Mouse (Mus musculus) adrenal gland, adult (tissue): Measurements from ENCODE around the gene Zfp790.
"Not testable (repeated sequence)": the region's sequence is repeated elsewhere in the genome, so short reads cannot be mapped to it uniquely, and the experiment has no call there.

Experiments used
- DNase-seq, 2 experiments: peaks; one replicate each; pipeline ENCODE4 v3.0.0; 2022 to 2023; ENCODE audit warnings: low spot score in 1 of 2; ENCODE audit not compliant: inconsistent age in 2 of 2

The Zfp790 gene

DNA sequence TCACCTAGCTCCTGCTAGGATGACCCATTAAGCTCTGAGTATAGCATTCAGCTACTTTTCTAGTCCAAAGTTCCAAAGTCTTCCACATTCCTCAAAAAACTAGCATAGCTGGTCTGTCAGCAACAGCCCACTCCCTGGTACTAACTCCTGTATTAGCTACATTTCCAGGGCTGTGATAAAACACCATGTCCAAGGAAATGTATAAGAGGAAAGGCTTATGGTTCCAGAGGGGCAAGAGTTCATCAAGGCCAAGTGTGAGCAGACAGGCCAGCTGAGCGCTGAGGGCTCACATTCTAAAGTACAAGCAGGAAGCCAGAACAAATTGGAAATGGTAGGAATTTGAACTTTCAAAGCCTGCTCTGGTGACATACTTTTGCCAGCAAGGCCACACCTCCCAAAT, 26.2 kb downstream of the Zfp790 start:
- no peak for DNase-seq

DNA sequence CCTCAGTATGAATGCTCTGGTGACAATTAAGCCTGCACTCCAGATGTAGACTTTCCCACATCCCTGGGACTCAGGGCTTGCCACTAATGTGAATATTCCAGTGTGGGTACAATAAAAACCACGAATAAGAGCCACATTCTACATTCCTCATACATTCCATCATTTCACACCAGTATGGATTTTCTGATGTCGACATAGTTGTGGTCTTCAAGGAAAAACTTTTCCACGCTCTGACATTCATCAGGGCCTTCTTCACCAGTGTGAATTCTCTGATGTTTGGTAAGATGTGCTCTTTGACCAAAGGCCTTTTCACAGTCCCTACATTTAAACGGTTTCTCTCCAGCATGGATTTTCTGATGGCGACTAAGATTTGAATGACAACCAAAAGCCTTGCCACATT, 28.7 kb downstream of the Zfp790 start:
- DNase-seq, result no peak

DNA sequence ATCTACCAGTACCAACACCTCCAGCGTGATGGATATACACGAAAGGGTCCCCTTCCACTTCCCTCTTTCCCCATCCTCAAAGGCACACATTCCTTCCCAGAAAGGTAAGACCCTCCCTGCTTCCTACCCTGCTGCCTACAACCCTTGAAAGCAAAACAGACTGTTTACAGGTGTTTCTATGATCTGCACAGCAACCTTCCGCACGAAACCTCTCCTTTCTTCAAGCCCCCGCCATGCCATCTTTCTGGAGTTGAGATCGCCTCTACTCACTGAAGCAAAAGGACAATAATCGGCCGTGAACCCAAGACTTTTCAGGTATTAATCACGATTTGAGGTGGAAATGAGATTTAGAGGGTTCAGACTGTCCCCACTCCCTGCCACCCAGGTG, 36.9 kb downstream of the Zfp790 start:
- DNase-seq, result no peak

DNA sequence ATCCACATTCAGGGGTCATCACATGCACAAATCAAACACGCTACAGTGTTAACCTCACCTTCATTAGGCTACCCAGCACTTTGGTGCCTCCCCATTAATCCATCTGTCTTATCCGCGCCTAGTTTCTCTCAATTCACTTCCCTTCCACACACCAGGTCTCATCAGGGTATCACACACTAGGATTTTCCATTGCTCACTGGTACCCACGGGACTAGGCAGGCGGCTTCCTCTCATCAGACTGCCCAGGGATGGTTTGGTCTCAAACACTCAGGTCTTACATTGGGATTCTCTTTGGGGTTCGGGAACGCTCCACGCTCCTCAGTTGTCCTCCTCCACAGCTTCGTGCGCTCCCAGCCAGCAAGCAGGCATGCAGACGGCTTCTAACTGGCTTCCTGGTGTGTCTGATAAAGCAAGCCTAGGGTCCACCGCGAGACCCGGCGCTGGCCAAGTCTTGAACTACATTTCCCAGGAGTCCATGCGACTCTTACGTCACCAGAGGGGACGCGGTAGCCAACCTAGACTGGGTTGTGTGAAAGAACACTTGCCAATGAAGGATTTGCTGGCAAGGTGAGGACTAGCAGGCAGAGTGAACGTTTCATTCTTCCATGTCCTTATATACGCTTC, 37.4 kb downstream of the Zfp790 start, which contains the start of gene Zfp940:
Gene Zfp940, minus strand, starts transcription at position 451 of the 624 bp plus-strand sequence.
- peak; percentile 79 to 95 for DNase-seq

DNA sequence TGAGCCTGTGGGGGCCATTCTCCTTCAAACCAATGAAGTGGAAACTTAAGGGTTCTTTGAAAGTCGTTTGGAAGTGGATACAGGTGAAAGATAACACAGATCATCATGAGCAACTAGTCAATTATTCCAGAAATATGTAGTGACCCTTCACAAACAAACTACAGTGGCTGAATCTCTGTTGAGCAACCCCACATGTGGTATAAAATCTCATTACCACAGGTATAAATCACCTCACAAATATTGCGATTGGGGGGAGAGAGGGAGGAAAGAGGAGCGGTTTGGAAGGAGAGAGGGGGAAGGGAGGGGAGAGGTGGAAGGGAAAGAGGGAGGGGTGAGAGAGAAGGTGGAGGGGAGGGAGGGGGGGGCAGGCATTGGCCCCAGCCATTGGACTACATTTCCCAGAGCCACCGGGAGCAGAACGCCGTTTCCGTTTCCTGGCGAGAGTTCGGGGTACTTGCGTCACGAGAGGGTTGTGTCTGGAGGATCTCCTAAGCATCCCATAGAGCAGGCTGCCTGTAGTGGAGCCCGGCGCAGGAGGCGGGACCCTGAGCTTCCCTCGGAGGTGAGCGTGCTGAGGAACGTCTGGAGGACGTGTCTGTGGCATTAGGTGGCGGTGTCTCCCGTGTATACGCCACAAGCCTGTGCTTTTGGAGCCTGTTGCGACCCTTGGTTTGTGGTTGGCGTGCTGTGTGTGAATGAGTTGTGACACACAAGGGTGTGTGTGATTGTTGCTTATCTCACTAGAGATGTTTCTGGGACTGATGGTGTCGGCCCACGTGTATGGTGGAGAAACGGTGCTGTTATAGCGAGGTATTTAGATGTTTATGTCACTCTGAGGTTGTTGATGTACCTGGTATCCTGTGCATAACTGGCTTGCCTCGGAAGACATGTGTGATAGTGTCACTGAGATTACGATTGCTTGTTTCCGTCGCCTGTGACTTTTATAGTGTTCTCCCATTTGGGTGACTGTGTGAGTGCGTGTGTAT, 43.9 kb downstream of the Zfp790 start, which contains the start of gene Zfp420:
Gene Zfp420, plus strand, starts transcription at position 448 of the 986 bp plus-strand sequence.
- DNase-seq, result peak; percentile 90 to 96

DNA sequence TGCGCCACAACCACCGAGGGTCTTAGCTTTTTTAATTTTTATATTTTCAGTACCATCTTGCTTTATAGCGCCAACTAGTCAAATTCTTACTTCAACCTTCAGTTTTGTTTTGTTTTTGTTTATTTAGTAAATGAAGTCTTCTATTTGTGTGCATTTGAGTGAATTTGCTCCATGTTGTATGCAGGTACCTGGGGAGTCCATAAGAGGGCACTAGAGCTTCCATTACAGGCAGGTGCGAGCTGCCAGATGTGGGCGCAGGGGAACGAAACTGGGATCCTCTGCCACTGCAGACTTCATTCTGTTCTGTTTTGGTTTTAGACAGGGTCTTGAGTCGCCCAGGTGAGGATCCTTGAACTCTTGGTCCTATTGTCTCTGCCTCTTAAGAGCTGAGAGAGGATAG, 45.7 kb downstream of the Zfp790 start:
- DNase-seq, result no peak

DNA sequence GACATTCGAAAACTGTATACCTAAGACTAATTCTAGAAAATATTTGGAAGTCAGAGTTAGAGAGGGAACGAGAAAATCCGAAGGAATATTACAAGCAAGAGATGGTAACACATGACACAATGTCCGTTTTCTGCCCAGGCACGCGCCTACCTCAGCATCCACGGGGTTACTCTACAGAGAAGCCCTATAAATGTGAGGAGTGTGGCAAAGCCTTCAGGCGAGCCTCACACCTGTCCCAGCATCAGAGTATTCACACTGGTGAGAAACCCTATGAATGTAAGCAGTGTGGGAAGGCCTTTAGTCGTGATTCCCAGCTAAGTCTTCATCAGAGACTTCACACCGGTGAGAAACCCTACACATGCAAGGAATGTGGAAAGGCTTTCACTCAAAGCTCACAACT, 58.3 kb downstream of the Zfp790 start:
- no peak for DNase-seq

DNA sequence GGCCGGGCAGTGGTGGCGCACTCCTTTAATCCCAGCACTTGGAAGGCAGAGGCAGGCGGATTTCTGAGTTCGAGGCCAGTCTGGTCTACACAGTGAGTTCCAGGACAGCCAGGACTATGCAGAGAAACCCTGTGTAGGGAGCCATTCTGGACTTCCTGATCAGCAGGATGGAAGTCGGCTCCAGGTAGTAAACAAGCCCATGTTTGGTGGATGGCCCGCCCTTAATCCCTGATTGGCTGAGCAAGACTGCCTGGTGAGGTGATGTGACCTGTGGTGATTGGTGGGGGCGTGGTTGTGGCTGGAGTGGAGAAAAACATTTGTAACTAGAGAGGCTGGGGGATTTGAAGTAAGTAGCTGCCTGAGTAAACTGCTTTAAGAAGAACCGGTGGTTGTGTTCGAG, 61.6 kb downstream of the Zfp790 start:
- DNase-seq, result not testable (repeated sequence)

DNA sequence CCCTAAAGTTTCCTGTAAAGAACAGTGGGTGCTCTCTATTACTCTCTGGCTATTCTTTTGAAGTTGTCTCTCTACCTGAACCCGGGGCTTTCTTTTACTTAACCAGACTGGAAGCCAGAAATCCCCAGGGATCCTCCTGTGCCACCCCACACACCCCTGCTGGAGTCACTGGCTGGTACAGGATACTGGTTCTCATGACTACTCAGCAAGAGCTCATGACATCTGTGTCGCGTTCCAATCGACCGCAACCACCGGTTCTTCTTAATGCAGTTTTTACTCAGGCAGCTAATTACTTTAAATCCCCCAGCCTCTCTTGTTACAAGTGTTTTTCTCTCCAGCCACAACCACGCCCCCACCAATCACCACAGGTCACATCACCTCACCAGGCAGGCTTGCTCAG, 64.1 kb downstream of the Zfp790 start:
- no peak for DNase-seq
